Mouse (Mus musculus) embryonic fibroblast, embryonic 13.5 days (primary cell): Measurements from ENCODE around the gene Cap2. TPM values are rescaled to one million over a fixed set of nuclear protein-coding genes. Genes with fewer than 3 reads are reported as not detected.

Experiments
- H3K27ac ChIP-seq: 2 replicates; pipeline ENCODE4 v1.5.1; 2012; ENCODE audit warnings: low read length, control low read depth, inconsistent platforms; ENCODE audit not compliant: insufficient read depth
- H3K4me1 ChIP-seq: 2 replicates; pipeline ENCODE4 v1.6.1; 2011; ENCODE audit warnings: low read length; ENCODE audit not compliant: control insufficient read depth, insufficient read depth
- H3K4me3 ChIP-seq: 2 replicates; pipeline ENCODE4 v1.5.1; 2011; ENCODE audit warnings: mild to moderate bottlenecking, control low read depth, low read length; ENCODE audit not compliant: insufficient read depth
- CTCF ChIP-seq: IDR thresholded peaks from 2 replicates; pipeline ENCODE4 v1.5.1; 2011; ENCODE audit warnings: mild to moderate bottlenecking, control low read depth, low read length, moderate library complexity, borderline replicate concordance; ENCODE audit not compliant: insufficient read depth
- POLR2A ChIP-seq: IDR thresholded peaks from 2 replicates; pipeline ENCODE4 v1.6.1; 2011; ENCODE audit warnings: low read depth, mild to moderate bottlenecking, control low read depth, low read length, moderate library complexity
- polyA plus RNA-seq: library from polyadenylated mRNA; stranded (reverse); fragments of >200 nt; gene quantifications from 2 replicates; pipeline ENCODE4 v1.2.4, GENCODE M21; 2011; ENCODE audit warnings: low read depth; ENCODE audit not compliant: missing spikeins, insufficient read length

Gene Cap2
- polyA plus RNA-seq, 1 experiment = 24.8 TPM

GRCm38 (mm10) chr13:46502390-46502891 lies 793 bp downstream of the Cap2 start:
- no peak for TF ChIP-seq CTCF
- peak; percentile 17; the same call in 1 of the 2 replicates for TF ChIP-seq POLR2A
- H3K4me1 ChIP-seq = no peaks in the 10 kb centered on the region
- no peak overlapping the region for H3K27ac ChIP-seq
- peak overlapping the region; percentile 53 for H3K4me3 ChIP-seq

GRCm38 (mm10) chr13:46507944-46508343 lies 6.3 kb downstream of the Cap2 start:
- no peak overlapping the region for H3K27ac ChIP-seq
- no peak for TF ChIP-seq POLR2A
- no peaks in the 10 kb centered on the region for H3K4me1 ChIP-seq
- no peak overlapping the region for H3K4me3 ChIP-seq

GRCm38 (mm10) chr13:46508823-46509222 lies 7.2 kb downstream of the Cap2 start:
- TF ChIP-seq POLR2A = no peak
- TF ChIP-seq CTCF = no peak
- Histone ChIP-seq H3K4me1 (no peaks in the 10 kb centered on the region), H3K27ac (no peak overlapping the region), H3K4me3 (no peak overlapping the region)

GRCm38 (mm10) chr13:46510460-46510859 lies 8.8 kb downstream of the Cap2 start:
- no peak overlapping the region for H3K27ac ChIP-seq
- H3K4me1 ChIP-seq = no peaks in the 10 kb centered on the region
- TF ChIP-seq CTCF = no peak
- no peak for TF ChIP-seq POLR2A
- H3K4me3 ChIP-seq = no peak overlapping the region

GRCm38 (mm10) chr13:46514484-46514883 lies 12.8 kb downstream of the Cap2 start:
- Histone ChIP-seq H3K4me3 (no peak overlapping the region), H3K27ac (no peak overlapping the region), H3K4me1 (no peaks in the 10 kb centered on the region)
- TF ChIP-seq POLR2A = no peak
- TF ChIP-seq CTCF = no peak

- Histone ChIP-seq H3K4me3 (no peak overlapping the region), H3K4me1 (no peaks in the 10 kb centered on the region), H3K27ac (no peak overlapping the region)
- TF ChIP-seq CTCF = no peak
- no peak for TF ChIP-seq POLR2A
These were observed 13.5 kb downstream of the Cap2 start for GRCm38 (mm10) chr13:46515120-46515523.

GRCm38 (mm10) chr13:46515524-46515923 lies 13.9 kb downstream of the Cap2 start:
- H3K4me3 ChIP-seq = no peak overlapping the region
- H3K4me1 ChIP-seq = no peaks in the 10 kb centered on the region
- TF ChIP-seq POLR2A (no peak), CTCF (no peak)
- H3K27ac ChIP-seq = no peak overlapping the region

- H3K27ac ChIP-seq = no peak overlapping the region
- no peak overlapping the region for H3K4me3 ChIP-seq
- TF ChIP-seq POLR2A (no peak), CTCF (no peak)
- H3K4me1 ChIP-seq = no peaks in the 10 kb centered on the region
These were observed 14.5 kb downstream of the Cap2 start for GRCm38 (mm10) chr13:46516183-46516582.

- no peak overlapping the region for H3K4me3 ChIP-seq
These were observed 15.6 kb downstream of the Cap2 start for GRCm38 (mm10) chr13:46517211-46517685.

GRCm38 (mm10) chr13:46521482-46521881 lies 19.8 kb downstream of the Cap2 start:
- H3K4me1 ChIP-seq = no peaks in the 10 kb centered on the region; the same call in none of the 2 replicates
- H3K27ac ChIP-seq = no peak overlapping the region
- no peak overlapping the region for H3K4me3 ChIP-seq
- TF ChIP-seq POLR2A (no peak), CTCF (no peak)

More at GRCm38 (mm10) chr13:46517211-46517685, 15.6 kb downstream of the Cap2 start:
- no peak for TF ChIP-seq CTCF
- no peak for TF ChIP-seq POLR2A
- Histone ChIP-seq H3K27ac (no peak overlapping the region), H3K4me1 (no peaks in the 10 kb centered on the region)

GRCm38 (mm10) chr13:46522798-46523197 lies 21.1 kb downstream of the Cap2 start:
- no peak overlapping the region for H3K27ac ChIP-seq
- no peaks in the 10 kb centered on the region; the same call in none of the 2 replicates for H3K4me1 ChIP-seq
- no peak overlapping the region for H3K4me3 ChIP-seq
- TF ChIP-seq CTCF (no peak), POLR2A (no peak)
